Mouse (Mus musculus) lung, embryonic 16.5 days (tissue): ENCODE data around the gene Zglp1. TPM values are rescaled to one million over a fixed set of nuclear protein-coding genes. Genes with fewer than 3 reads are reported as not detected.

Experiments
- ATAC-seq: fragments of 200-750 bp; cut with Nextera tagmentation; 2 replicates; pipeline ENCODE4 v1.8.0; 2017; ENCODE audit warnings: low read depth, mild to moderate bottlenecking, moderate library complexity
- H3K27ac ChIP-seq: fragments of 300-500 bp; sonication (generic); 2 replicates; pipeline ENCODE4 v1.5.1; 2014; ENCODE audit warnings: mild to moderate bottlenecking, control low read depth, low read length
- H3K27me3 ChIP-seq: fragments of 300-500 bp; sonication (generic); 2 replicates; pipeline ENCODE4 v1.6.1; 2014; ENCODE audit warnings: low read depth, low read length, mixed read lengths; ENCODE audit not compliant: control insufficient read depth, insufficient read depth
- H3K36me3 ChIP-seq: fragments of 300-500 bp; sonication (generic); 2 replicates; pipeline ENCODE4 v1.6.1; 2014; ENCODE audit warnings: low read length; ENCODE audit not compliant: control insufficient read depth, insufficient read depth
- H3K4me1 ChIP-seq: fragments of 300-500 bp; sonication (generic); replicated peaks from 2 replicates; pipeline ENCODE4 v1.6.1; 2014; ENCODE audit warnings: low read length, mixed read lengths; ENCODE audit not compliant: control insufficient read depth, insufficient read depth
- H3K4me2 ChIP-seq: fragments of 300-500 bp; sonication (generic); 2 replicates; pipeline ENCODE4 v1.6.1; 2014; ENCODE audit warnings: low read depth, low read length, control low read depth
- H3K4me3 ChIP-seq: fragments of 300-500 bp; sonication (generic); 2 replicates; pipeline ENCODE4 v1.5.1; 2014; ENCODE audit warnings: mild to moderate bottlenecking, low read length, control low read depth
- H3K9ac ChIP-seq: fragments of 300-500 bp; sonication (generic); 2 replicates; pipeline ENCODE4 v1.6.1; 2014; ENCODE audit warnings: low read length, control low read depth
- H3K9me3 ChIP-seq: fragments of 300-500 bp; sonication (generic); 2 replicates; pipeline ENCODE4 v1.6.1; 2016; ENCODE audit warnings: low read length; ENCODE audit not compliant: control insufficient read depth
- WGBS: fragments of 180-500 bp; shearing (Covaris S2); extraction: QIAGEN DNeasy Blood & Tissue Kit; methylation state at CpG from one replicate; pipeline ENCODE4 v1.1.7; 2014; 5-methylcytosine and 5-hydroxymethylcytosine counted together
- polyA plus RNA-seq: library from polyadenylated mRNA; unstranded; fragments of >200 nt; fragmentation: Nextera tagmentation; extraction: Ambion mirVana; gene quantifications from 2 replicates; pipeline ENCODE4 v1.2.1, GENCODE M21; 2015

Zglp1 gene
- polyA plus RNA-seq, 1 experiment from 2014 or later, result 1.1 TPM

DNA sequence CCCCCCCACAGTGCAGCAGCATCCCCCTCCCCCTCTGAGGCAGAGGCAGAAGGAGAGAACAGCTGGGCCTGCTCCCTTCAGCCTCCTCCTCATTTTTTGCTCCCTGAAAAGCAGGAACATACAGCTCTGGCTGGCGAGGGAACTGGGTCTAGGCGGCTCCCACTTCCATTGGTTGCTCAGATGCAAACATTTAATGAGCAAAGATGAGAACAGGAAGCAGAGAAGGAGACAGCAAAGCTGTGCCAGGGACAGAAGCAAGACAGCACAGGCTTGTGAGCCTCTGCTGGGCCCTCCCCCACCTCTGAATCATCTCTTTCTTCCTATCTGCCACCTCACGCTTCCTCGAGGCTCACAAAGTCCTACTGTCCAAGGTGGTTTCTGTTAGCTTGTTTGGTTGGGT, 25.6 kb downstream of the Zglp1 start:
- H3K9ac ChIP-seq, result no peak overlapping the region
- no peak for ATAC-seq
- WGBS, result 37% methylated on average over 4 of the region's 4 CpGs

DNA sequence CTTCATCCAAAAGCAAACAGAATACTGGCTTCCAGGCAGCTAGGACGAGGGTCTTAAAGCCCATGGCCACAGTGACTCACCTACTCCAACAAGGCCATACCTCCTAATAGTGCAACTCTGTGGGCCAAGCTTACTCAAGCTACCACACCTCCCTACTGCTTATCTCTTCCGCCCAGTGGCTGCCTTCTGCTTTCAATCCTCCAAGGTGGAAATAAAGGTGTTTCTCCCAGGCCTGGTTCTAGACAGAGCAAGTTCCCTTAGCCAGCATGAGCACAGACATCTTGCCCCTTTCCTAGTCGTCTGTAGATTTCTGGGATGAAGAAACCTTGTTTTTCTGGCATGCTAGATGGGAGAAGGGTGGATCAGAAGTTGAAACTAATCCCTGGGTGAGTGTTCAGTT, 27.1 kb downstream of the Zglp1 start:
- H3K36me3 ChIP-seq, result no peaks in the 10 kb centered on the region
- ATAC-seq, result no peak
- no peak overlapping the region for H3K4me3 ChIP-seq
- no peaks in the 10 kb centered on the region for H3K9me3 ChIP-seq
- 65% methylated on average over 3 of the region's 3 CpGs for WGBS
- no peak overlapping the region for H3K27ac ChIP-seq
- peaks cover 15% of the 10 kb centered on the region for H3K4me1 ChIP-seq
- no peak overlapping the region for H3K9ac ChIP-seq
- no peak overlapping the region for H3K4me2 ChIP-seq
- peaks cover 46% of the 10 kb centered on the region for H3K27me3 ChIP-seq

More for the DNA sequence above, 25.6 kb downstream of the Zglp1 start:
- H3K27me3 ChIP-seq, result peaks cover 31% of the 10 kb centered on the region
- H3K4me2 ChIP-seq, result no peak overlapping the region
- H3K36me3 ChIP-seq, result no peaks in the 10 kb centered on the region
- no peak overlapping the region for H3K27ac ChIP-seq
- H3K4me3 ChIP-seq, result no peak overlapping the region
- H3K4me1 ChIP-seq, result peaks cover 13% of the 10 kb centered on the region
- H3K9me3 ChIP-seq, result no peaks in the 10 kb centered on the region

DNA sequence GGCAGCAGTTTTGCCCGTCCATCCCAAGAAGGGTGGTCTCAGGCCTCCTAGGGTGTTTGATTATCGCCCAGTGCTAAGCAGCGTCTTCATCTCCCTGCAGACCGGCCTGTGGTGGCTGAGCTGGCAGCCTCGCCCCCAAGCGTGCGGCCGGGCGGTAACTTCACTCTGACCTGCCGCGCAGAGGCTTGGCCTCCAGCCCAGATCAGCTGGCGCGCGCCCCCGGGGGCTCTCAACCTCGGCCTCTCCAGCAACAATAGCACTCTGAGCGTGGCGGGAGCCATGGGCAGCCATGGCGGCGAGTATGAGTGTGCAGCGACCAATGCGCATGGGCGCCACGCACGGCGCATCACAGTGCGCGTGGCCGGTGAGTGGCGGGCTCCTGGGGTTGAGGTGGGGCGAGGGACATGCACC, 29.4 kb downstream of the Zglp1 start:
- WGBS, result 4% methylated on average over 30 of the region's 31 CpGs
- H3K4me2 ChIP-seq, result peak overlapping the region; percentile 71
- no peaks in the 10 kb centered on the region for H3K36me3 ChIP-seq
- peaks cover 24% of the 10 kb centered on the region for H3K4me1 ChIP-seq
- H3K9me3 ChIP-seq, result no peaks in the 10 kb centered on the region
- peak overlapping the region; percentile 22; the same call in 1 of the 2 replicates for H3K27ac ChIP-seq
- H3K4me3 ChIP-seq, result peak overlapping the region; percentile 48
- H3K27me3 ChIP-seq, result peaks cover 67% of the 10 kb centered on the region
- H3K9ac ChIP-seq, result peak overlapping the region; percentile 59
- ATAC-seq, result peak; percentile 70

DNA sequence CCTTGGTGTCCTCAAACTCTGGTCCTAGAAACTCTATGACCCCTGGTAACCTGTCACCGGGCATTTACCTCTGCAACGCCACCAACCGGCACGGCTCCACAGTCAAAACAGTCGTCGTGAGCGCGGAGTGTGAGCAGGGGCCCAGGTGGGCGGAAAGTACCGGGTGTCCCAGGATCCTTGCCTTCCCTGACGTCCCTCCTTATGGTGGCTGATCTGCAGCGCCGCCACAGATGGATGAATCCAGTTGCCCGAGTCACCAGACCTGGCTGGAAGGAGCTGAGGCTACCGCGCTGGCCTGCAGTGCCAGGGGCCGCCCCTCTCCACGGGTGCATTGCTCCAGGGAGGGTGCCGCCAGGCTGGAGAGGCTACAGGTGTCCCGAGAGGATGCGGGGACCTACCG, 30.2 kb downstream of the Zglp1 start:
- peaks cover 75% of the 10 kb centered on the region for H3K27me3 ChIP-seq
- H3K4me1 ChIP-seq, result peaks cover 30% of the 10 kb centered on the region
- ATAC-seq, result no peak
- H3K36me3 ChIP-seq, result no peaks in the 10 kb centered on the region
- H3K4me2 ChIP-seq, result peak overlapping the region; percentile 71; the same call in 1 of the 2 replicates
- peak overlapping the region; percentile 48 for H3K4me3 ChIP-seq
- no peaks in the 10 kb centered on the region for H3K9me3 ChIP-seq
- no peak overlapping the region for H3K27ac ChIP-seq
- 6% methylated on average over 22 of the region's 22 CpGs for WGBS
- H3K9ac ChIP-seq, result no peak overlapping the region; the same call in 1 of the 2 replicates

DNA sequence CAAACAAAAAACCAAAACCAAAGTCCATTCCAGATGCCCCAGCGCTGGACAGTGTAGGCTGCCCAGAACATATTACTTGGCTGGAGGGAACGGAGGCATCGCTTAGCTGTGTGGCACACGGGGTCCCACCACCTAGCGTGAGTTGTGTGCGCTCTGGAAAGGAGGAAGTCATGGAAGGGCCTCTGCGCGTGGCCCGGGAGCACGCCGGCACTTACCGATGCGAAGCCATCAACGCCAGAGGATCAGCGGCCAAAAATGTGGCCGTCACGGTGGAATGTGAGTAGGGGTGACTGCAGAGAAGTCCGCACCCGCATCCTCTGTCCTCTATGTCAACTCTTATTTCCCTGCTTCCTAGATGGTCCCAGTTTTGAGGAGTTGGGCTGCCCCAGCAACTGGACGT, 30.7 kb downstream of the Zglp1 start:
- WGBS, result 12% methylated on average over 20 of the region's 20 CpGs
- H3K27me3 ChIP-seq, result peaks cover 77% of the 10 kb centered on the region
- no peak for ATAC-seq
- H3K9ac ChIP-seq, result no peak overlapping the region
- no peak overlapping the region for H3K4me2 ChIP-seq
- peaks cover 33% of the 10 kb centered on the region for H3K4me1 ChIP-seq
- no peak overlapping the region for H3K27ac ChIP-seq
- no peaks in the 10 kb centered on the region for H3K9me3 ChIP-seq
- H3K4me3 ChIP-seq, result no peak overlapping the region
- H3K36me3 ChIP-seq, result no peaks in the 10 kb centered on the region

DNA sequence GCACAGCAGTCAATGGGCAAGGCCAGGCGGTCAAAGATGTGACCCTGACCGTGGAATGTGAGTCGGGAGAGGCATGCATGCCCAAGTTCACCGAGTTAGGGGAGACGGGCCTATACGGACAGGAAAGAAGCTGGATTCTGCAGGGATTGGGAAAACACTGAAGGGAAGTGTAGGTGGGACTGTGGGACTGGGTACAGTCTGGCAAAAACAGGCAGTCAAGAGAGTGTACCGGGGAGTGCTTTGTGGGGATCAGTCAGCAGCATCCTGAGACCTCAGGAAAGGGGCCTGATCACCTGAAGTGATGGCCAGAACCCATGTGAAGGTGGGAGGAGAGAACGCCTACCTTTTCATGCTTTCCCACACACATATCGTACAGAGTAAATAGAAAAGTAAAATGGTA, 31.3 kb downstream of the Zglp1 start:
- no peaks in the 10 kb centered on the region for H3K36me3 ChIP-seq
- 33% methylated on average over 9 of the region's 9 CpGs for WGBS
- H3K4me1 ChIP-seq, result peaks cover 37% of the 10 kb centered on the region
- no peak overlapping the region for H3K4me3 ChIP-seq
- no peak overlapping the region for H3K27ac ChIP-seq
- H3K4me2 ChIP-seq, result no peak overlapping the region
- H3K9me3 ChIP-seq, result no peaks in the 10 kb centered on the region
- H3K27me3 ChIP-seq, result peaks cover 77% of the 10 kb centered on the region
- no peak for ATAC-seq
- H3K9ac ChIP-seq, result no peak overlapping the region

DNA sequence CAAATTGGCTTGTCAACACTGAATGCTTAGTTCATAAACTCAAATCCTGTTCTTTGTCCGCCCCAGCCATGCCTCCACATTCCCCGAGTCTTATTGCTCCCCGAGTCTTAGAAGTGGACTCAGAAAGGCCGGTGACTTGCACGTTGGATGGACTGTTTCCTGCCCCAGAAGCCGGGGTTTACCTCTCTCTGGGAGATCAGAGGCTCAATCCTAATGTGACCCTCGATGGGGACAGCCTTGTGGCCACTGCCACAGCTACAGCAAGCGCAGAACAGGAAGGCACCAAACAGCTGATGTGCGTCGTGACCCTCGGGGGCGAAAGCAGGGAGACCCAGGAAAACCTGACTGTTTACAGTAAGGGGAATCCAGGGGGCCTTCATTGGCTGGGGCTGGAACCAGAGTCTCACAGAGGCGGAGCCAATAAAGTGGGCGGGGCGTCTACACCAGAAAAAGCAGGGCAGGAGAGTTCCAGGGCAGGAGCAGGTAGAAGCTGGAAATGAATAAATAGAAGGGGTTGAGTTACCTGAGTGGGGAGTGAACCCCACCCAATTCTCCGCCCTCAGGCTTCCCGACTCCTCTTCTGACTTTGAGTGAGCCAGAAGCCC, 32.3 kb downstream of the Zglp1 start:
- Histone ChIP-seq H3K9me3 (no peaks in the 10 kb centered on the region), H3K36me3 (no peaks in the 10 kb centered on the region), H3K27ac (no peak overlapping the region), H3K9ac (no peak overlapping the region), H3K4me1 (peaks cover 48% of the 10 kb centered on the region), H3K4me3 (no peak overlapping the region), H3K27me3 (peaks cover 74% of the 10 kb centered on the region), H3K4me2 (no peak overlapping the region)
- ATAC-seq, result no peak
- WGBS, result 6% methylated on average over 17 of the region's 17 CpGs

DNA sequence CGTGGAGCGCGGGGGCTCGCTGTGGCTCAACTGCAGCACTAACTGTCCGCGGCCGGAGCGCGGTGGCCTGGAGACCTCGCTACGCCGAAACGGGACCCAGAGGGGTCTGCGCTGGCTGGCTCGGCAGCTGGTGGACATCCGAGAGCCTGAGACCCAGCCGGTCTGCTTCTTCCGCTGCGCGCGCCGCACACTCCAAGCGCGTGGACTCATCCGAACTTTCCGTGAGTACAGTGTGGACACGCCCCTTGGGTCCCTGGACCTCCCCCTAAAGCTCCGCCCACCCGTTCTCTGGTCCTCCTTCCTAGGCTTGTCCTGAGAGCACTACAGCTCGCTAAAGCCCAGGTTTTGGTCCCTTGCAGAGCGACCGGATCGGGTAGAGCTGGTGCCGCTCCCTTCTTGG, 33.8 kb downstream of the Zglp1 start:
- H3K27me3 ChIP-seq, result peaks cover 64% of the 10 kb centered on the region
- no peak overlapping the region for H3K27ac ChIP-seq
- ATAC-seq, result peak; percentile 71
- peaks cover 56% of the 10 kb centered on the region for H3K4me1 ChIP-seq
- under 1% methylated on average over 34 of the region's 34 CpGs for WGBS
- H3K9ac ChIP-seq, result peak overlapping the region; percentile 65
- H3K4me2 ChIP-seq, result peak overlapping the region; percentile 99
- H3K4me3 ChIP-seq, result peak overlapping the region; percentile 65
- no peaks in the 10 kb centered on the region for H3K36me3 ChIP-seq
- no peaks in the 10 kb centered on the region for H3K9me3 ChIP-seq

DNA sequence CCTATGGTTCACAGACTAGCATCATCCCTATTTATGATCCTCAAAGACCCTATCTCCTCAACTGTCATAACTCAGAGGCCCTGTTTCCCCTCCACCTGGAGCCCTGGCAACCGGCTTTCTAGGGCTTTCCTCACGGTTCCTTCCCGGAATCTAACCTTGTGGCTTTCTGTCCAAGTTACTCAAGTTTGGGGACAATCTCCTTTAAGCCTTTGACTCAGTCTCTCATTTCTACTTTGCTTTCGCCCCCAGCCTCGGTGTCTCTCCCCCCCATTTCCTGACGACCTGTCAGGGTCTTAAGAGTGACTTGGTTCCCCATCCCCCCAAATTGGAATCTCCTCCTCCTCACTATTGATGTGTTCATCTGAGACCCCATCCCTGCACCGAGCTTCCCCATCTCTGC, 34.4 kb downstream of the Zglp1 start:
- Histone ChIP-seq H3K27ac (no peak overlapping the region), H3K27me3 (peaks cover 58% of the 10 kb centered on the region), H3K9me3 (no peaks in the 10 kb centered on the region), H3K4me3 (peak overlapping the region; percentile 65), H3K4me1 (peaks cover 55% of the 10 kb centered on the region), H3K9ac (no peak overlapping the region), H3K4me2 (peak overlapping the region; percentile 99), H3K36me3 (no peaks in the 10 kb centered on the region)
- ATAC-seq, result no peak
- WGBS, result 2% methylated on average over 7 of the region's 7 CpGs
